Mouse (Mus musculus) liver, adult (tissue): ENCODE results near the gene Nod1.

ENCODE experiments used
- GATA4 ChIP-seq: IDR thresholded peaks from 2 replicates; pipeline ENCODE4 v1.6.1; 2014; ENCODE audit warnings: mild to moderate bottlenecking, low read length; ENCODE audit not compliant: insufficient replicate concordance

Gene Nod1

GRCm38 (mm10) chr6:54955949-54956348 is 16.5 kb downstream of the Nod1 start:
- TF ChIP-seq GATA4 = no peak

DNA sequence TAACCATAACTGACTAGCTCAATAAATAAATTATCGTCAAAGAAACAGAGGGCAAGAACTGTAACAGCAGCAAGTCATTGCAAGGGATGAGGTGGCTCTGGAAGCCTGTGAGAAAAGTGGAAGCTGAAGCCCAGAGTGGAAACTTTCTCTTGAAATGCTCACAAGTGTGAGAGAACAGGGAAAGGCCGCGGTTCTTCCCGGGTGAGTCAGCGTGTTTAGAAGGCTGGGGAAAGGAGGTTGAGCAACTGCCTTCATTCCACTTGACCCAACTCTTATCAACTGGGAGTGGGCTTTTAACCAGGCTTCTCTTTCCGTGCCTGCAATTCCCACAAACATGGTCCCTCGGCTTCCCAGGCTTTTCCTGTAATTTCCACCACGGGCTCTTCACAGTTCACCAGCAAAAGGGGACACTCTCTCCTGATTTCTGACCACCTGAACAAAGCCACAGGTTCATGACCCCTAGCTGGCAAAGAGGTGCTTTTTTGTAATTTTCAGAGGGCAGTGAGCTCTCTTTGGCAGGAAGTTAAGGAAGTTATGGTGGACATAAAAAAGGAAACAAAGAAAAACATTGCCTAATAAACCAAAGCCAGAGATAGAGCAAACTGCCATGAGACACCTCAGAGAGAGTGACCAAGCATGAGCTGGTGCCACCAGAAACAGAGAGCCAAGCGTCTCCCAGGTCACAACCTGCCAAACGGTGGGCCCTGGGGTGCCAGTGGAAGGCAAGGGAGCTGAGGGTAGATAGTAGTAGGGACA is 17.6 kb downstream of the Nod1 start:
- TF ChIP-seq GATA4 = no peak

GRCm38 (mm10) chr6:54952542-54952941 is 19.9 kb downstream of the Nod1 start:
- TF ChIP-seq GATA4 = no peak

- no peak for TF ChIP-seq GATA4
Measured at GRCm38 (mm10) chr6:54948682-54949081, 23.7 kb downstream of the Nod1 start.

- no peak for TF ChIP-seq GATA4
Measured at GRCm38 (mm10) chr6:54946241-54946953, 26.0 kb downstream of the Nod1 start.

GRCm38 (mm10) chr6:54944551-54944950 is 27.9 kb downstream of the Nod1 start:
- no peak for TF ChIP-seq GATA4

GRCm38 (mm10) chr6:54943753-54944152 is 28.7 kb downstream of the Nod1 start:
- TF ChIP-seq GATA4 = no peak

DNA sequence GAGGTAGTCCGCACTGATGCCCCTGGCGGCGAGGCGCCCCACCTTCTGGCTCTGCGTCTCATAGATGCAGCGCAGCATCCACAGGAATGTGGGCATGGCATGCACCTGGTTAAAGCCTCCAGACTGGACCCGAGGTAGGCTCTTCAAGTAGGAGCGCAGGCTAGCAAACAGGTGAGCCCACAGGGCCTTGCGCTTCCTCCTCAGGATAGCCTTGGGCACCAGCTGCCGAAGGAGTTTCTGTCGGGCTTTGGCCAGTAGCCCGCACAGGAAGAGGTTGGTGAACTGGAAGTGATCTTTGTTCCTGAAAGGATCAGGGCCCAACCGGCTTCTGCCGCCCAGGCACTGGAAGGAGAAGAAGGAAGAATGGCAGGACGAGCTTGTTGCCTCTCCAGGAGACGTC is 29.1 kb downstream of the Nod1 start:
- no peak for TF ChIP-seq GATA4

DNA sequence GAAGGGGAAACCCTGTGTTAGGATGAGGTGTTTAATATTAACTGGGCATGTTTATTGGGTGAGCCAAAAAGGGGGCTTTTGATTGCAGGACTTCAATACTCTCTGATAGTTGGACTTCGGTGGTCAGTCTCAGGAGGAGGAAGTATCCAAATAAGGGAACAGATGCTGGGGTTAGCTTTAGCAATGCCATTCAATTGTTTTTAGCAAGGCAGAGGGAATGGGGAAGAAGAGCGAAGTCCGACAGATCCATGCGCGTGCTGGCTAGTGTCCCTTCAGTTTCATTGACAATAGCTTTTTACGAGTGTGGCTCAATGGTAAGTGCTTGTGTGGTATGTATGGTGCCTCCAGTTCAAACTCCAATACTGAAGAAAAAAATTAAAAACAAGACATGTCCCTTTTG is 31.3 kb downstream of the Nod1 start:
- TF ChIP-seq GATA4 = no peak

DNA sequence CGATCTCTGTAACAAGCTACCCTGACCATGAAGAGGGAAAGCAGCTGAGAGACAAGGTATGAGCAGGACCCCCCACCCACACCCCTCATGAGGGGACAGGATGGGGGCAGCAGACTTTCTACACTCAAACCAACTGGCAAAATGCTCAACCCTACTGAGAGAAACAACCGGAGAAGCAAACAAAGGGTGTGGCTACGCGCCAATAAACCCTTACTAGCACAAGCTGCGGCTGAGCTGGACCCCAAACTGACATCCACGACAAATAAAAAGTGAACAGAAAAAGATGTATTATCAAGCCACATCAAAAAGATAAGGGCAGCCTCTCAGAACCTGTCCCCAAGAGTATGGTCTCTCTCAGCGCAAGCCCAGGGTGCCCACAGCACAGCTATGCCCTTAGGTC is 32.3 kb downstream of the Nod1 start:
- no peak for TF ChIP-seq GATA4

DNA sequence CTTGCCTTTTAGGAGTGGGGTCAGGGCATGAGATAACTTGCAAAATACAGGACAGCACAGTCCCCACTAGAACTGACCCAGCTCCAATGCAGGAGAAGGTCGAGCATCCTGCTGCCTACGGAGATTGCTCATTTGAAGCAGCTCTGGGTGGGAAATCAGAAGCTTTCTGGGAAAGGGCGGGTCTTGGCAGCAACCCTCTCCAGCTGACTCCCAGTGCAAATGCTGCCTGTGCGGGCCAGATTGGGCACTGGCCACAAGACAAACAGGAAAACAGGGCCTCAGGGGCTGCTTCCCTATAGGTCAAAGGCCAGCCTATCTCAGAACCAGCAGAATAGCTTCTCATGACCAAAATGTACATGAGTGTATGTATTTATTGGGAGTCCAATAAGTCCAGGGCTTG is 32.8 kb downstream of the Nod1 start:
- TF ChIP-seq GATA4 = peak; percentile 92

GRCm38 (mm10) chr6:54936496-54936895 is 35.9 kb downstream of the Nod1 start:
- no peak for TF ChIP-seq GATA4

DNA sequence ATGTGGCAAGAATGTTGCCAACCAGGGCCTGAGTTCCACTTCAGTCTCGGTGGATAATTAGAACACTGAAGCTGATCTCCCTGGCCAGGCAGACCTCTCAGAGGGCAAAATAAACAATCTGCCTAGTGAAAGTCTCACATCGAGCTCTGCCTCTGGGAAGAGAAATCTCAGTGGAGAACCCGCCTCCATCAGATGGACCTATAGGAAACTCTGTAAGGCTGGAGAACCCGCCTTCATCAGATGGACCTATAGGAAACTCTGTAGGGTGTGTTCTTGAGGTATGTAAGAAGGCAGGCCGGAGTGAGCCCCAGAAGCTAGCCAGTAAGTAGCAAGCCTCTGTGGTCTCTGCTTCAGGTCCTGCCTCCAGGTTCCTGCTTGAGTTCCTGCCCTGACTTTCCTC is 37.5 kb downstream of the Nod1 start:
- no peak for TF ChIP-seq GATA4

DNA sequence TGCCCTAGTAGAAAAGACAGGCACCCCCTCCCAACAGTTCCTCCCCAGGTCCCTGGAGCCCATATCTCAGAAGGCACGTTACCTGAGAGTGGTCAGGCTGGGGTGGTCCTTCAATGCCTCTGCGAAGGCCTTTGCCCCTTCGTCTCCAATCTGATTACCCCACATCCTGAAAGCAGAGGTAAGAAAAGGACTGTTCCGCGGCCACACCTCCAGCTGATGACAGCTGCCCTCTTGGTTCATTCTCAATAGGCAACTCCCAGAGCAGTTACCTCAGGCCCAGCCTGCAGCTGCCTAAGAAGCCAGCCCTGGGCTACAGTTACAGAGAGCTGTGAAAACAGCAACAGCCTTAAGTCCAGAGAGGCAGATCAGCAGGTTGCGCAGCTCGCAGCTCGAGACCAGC is 38.1 kb downstream of the Nod1 start:
- TF ChIP-seq GATA4 = no peak

- no peak for TF ChIP-seq GATA4
Measured at GRCm38 (mm10) chr6:54933866-54934265, 38.5 kb downstream of the Nod1 start.

- no peak for TF ChIP-seq GATA4
Measured at GRCm38 (mm10) chr6:54933216-54933615, 39.2 kb downstream of the Nod1 start.

- no peak for TF ChIP-seq GATA4
Measured at GRCm38 (mm10) chr6:54932526-54932925, 39.9 kb downstream of the Nod1 start.

GRCm38 (mm10) chr6:54931641-54932040 is 40.8 kb downstream of the Nod1 start:
- no peak for TF ChIP-seq GATA4
